Mouse (Mus musculus): Measurements from ENCODE around the gene Hhat. TPM values are rescaled to one million over a fixed set of nuclear protein-coding genes. Genes with fewer than 3 reads are reported as not detected.

The Hhat gene
- polyA plus RNA-seq, 1 experiment from 2014 or later, result 9.6 TPM

DNA sequence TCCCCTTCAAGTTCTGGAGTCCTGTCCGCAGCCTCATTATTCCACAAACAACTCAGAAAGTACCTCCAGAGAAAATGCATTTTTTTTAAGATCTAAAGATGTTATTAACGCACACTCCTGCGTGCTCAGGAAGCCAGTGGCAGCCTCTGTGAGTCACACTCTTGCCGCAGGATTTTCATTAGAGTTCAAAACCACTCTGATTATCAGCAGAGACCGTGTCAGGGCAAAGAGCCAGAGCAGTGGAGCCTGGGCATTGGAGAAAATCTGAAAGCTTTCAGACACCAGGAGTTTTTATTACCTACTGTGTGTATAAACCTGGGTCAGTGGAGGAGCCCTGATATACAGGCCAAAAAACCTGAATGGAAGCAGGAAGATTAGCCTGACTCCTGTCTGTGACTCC lies 292.8 kb downstream of the Hhat start:
- H3K4me1 ChIP-seq (ENCODE audit: control insufficient read depth, insufficient read depth, low read length), result peaks cover 6% of the 10 kb centered on the region; the same call in 1 of the 2 replicates
- no peaks in the 10 kb centered on the region for H3K9me3 ChIP-seq (ENCODE audit: control insufficient read depth, low read length)
- H3K27ac ChIP-seq (ENCODE audit: low read length), result no peak overlapping the region
- ATAC-seq, result no peak
- no peaks in the 10 kb centered on the region for H3K36me3 ChIP-seq (ENCODE audit: control insufficient read depth, insufficient read depth, low read length)
- H3K4me3 ChIP-seq (ENCODE audit: low read length), result no peak overlapping the region
- H3K27me3 ChIP-seq (replicated peaks; ENCODE audit: control insufficient read depth, insufficient read depth, low read length), result no peaks in the 10 kb centered on the region
- H3K4me2 ChIP-seq (ENCODE audit: low read depth, low read length), result no peak overlapping the region
- no peak overlapping the region for H3K9ac ChIP-seq (ENCODE audit: low read depth, low read length)
- WGBS, result 54% methylated on average over 5 of the region's 5 CpGs

DNA sequence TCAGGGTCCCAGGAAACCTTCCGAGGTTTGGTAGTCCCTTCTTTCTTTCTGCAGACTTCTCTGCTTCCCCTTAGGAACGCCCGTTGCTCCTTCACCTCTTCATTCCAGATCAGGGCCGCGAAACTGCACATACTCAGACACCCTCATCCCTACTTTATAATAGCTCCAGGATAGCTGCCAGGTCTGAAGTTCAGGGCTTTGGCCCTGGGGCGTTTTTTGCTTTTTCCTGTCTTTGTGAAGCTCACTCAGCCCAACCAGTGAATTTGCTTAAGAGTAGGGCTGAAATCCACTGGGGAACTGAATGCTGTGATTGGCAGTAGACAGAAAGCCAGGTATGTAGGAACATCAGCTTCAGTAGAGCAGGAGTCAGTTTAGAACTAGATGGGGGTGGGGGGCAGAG lies 293.5 kb downstream of the Hhat start:
- H3K9me3 ChIP-seq (ENCODE audit: control insufficient read depth, low read length), result no peaks in the 10 kb centered on the region
- H3K4me1 ChIP-seq (ENCODE audit: control insufficient read depth, insufficient read depth, low read length), result peaks cover 6% of the 10 kb centered on the region; the same call in 1 of the 2 replicates
- no peak overlapping the region for H3K4me2 ChIP-seq (ENCODE audit: low read depth, low read length)
- 56% methylated on average over 6 of the region's 6 CpGs for WGBS
- no peak overlapping the region for H3K4me3 ChIP-seq (ENCODE audit: low read length)
- H3K36me3 ChIP-seq (ENCODE audit: control insufficient read depth, insufficient read depth, low read length), result no peaks in the 10 kb centered on the region
- no peak overlapping the region for H3K9ac ChIP-seq (ENCODE audit: low read depth, low read length)
- H3K27me3 ChIP-seq (replicated peaks; ENCODE audit: control insufficient read depth, insufficient read depth, low read length), result no peaks in the 10 kb centered on the region
- H3K27ac ChIP-seq (ENCODE audit: low read length), result 0 out of 2 replicates have a peak overlapping the region, but pooled peaks have one; percentile 13
- ATAC-seq, result no peak

DNA sequence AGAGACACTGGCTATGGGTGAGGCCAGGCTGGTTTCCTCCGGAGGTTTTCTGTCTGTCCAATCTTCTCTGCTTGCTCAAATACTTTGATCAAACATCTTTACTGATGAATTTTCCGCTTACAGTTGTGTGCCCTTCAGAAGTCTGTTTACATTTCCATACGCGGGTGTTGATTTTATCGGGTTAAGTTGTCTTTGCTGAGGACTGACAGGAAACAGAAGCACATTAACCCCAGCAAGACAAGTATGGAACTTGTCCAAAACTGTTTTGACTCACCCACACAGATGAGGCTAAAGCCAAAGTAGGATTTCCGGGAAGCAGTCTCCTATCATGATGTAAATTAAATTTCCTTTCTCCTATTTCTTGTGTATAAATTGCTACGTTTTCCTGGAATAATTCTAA lies 294.3 kb downstream of the Hhat start:
- no peaks in the 10 kb centered on the region for H3K9me3 ChIP-seq (ENCODE audit: control insufficient read depth, low read length)
- no peak overlapping the region for H3K4me3 ChIP-seq (ENCODE audit: low read length)
- 23% methylated on average over 7 of the region's 7 CpGs for WGBS
- no peak overlapping the region for H3K4me2 ChIP-seq (ENCODE audit: low read depth, low read length)
- H3K27me3 ChIP-seq (replicated peaks; ENCODE audit: control insufficient read depth, insufficient read depth, low read length), result no peaks in the 10 kb centered on the region
- no peak overlapping the region for H3K27ac ChIP-seq (ENCODE audit: low read length)
- H3K9ac ChIP-seq (ENCODE audit: low read depth, low read length), result no peak overlapping the region
- H3K4me1 ChIP-seq (ENCODE audit: control insufficient read depth, insufficient read depth, low read length), result peaks cover 6% of the 10 kb centered on the region; the same call in 1 of the 2 replicates
- ATAC-seq, result no peak
- no peaks in the 10 kb centered on the region for H3K36me3 ChIP-seq (ENCODE audit: control insufficient read depth, insufficient read depth, low read length)

DNA sequence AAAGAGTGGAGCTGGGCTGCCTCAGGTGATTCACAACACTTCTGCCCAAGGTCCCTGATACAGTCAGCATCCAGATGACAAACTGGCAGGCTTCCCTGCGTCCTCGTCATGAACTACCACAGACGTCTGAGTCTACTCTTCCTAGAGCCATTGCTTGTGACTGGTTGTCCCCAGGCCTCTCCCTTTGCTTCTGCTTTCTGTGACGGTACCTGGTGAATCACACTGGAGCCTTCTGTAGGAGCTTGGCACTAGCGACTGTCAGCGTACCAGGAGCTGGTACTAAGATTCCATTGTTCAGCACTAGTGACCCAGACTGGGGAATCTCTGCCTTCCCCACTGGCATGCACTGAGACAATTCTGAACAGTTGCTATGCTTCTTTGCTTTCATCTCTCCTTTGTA lies 297.9 kb downstream of the Hhat start:
- Histone ChIP-seq H3K4me3 (ENCODE audit: low read length) (no peak overlapping the region), H3K4me1 (ENCODE audit: control insufficient read depth, insufficient read depth, low read length) (peaks cover 6% of the 10 kb centered on the region; the same call in 1 of the 2 replicates), H3K27me3 (replicated peaks; ENCODE audit: control insufficient read depth, insufficient read depth, low read length) (no peaks in the 10 kb centered on the region), H3K27ac (ENCODE audit: low read length) (no peak overlapping the region), H3K9ac (ENCODE audit: low read depth, low read length) (no peak overlapping the region), H3K36me3 (ENCODE audit: control insufficient read depth, insufficient read depth, low read length) (no peaks in the 10 kb centered on the region), H3K9me3 (ENCODE audit: control insufficient read depth, low read length) (no peaks in the 10 kb centered on the region), H3K4me2 (ENCODE audit: low read depth, low read length) (no peak overlapping the region)
- ATAC-seq, result no peak
- WGBS, result 89% methylated on average over 6 of the region's 6 CpGs

DNA sequence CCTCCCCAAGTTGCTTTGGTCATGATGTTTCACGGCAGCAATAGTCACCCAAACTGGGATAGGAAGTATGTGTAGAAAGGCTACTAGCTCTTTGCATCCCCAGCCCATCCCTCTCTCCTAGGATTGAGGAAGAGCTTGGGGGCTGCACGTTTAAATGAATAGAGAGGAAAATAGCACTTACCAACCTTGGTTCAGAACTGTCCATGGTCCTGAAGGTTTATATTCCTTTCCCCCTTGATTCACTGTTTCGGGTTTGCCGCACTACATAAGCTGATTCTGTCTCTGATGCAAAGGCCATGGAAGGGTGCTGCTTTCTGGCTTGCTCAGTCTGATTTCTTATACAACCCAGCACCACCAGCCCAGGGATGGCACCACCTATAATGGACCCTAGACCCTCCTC lies 298.7 kb downstream of the Hhat start:
- Histone ChIP-seq H3K4me2 (ENCODE audit: low read depth, low read length) (no peak overlapping the region), H3K9me3 (ENCODE audit: control insufficient read depth, low read length) (no peaks in the 10 kb centered on the region), H3K27me3 (replicated peaks; ENCODE audit: control insufficient read depth, insufficient read depth, low read length) (no peaks in the 10 kb centered on the region), H3K9ac (ENCODE audit: low read depth, low read length) (no peak overlapping the region), H3K27ac (ENCODE audit: low read length) (no peak overlapping the region), H3K4me3 (ENCODE audit: low read length) (no peak overlapping the region), H3K4me1 (ENCODE audit: control insufficient read depth, insufficient read depth, low read length) (no peaks in the 10 kb centered on the region; the same call in 1 of the 2 replicates), H3K36me3 (ENCODE audit: control insufficient read depth, insufficient read depth, low read length) (no peaks in the 10 kb centered on the region)
- WGBS, result 46% methylated on average over 4 of the region's 4 CpGs
- ATAC-seq, result no peak

DNA sequence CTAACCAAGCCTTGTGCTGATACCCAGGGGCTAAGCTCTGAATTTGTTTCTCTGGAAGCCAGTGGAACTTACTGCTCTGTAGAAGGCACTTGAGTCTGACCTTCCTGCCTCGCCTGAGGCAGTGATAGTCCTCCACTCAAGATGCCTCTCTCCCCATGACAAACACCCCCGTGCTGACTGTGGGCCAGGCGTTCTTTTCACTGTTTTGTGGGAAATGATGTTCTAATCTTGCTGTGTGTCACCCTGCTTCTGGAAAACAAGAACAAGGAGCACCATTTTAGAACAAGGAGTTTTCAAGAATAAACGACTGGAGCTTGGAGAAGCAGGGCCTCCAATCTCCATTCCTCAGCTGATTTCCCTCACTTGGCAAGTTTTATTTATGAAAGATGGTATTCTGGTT lies 307.3 kb downstream of the Hhat start:
- ATAC-seq, result no peak
- no peaks in the 10 kb centered on the region for H3K36me3 ChIP-seq (ENCODE audit: control insufficient read depth, insufficient read depth, low read length)

DNA sequence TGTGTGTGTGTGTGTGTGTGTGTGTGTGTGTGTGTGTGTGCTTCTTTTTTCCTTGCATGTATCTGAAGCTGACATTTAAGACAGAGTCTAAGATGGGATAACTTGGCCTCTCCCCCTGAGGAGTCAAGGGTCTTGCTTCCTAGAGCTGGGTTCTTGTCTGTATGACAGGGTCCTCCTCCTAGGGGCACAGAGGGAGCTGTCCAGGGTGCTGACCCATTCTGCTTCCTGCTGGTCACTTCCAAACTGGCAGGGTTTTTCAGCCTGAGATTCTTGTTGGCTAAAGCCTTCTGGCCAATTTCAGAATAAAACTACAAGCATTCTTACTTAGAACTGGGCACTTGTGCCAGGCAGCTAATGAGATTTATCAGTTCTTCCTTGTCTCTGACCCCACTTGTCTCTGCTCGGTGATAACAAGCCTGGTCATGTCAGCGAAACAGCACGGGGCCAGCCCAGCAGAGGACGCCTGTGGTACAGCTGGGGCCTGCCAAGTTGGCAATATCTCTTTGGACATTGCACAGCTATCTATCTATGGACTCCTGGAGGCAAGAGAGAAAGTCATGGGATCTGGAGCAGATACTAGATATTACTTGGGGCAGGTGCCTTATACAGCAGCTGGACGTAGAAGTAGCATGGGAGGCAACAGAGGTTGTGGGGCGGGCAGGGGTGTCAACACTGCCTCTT lies 313.4 kb downstream of the Hhat start:
- WGBS, result 65% methylated on average over 6 of the region's 6 CpGs
- Histone ChIP-seq H3K4me1 (ENCODE audit: control insufficient read depth, insufficient read depth, low read length) (no peaks in the 10 kb centered on the region), H3K9ac (ENCODE audit: low read depth, low read length) (no peak overlapping the region), H3K4me2 (ENCODE audit: low read depth, low read length) (no peak overlapping the region), H3K27me3 (replicated peaks; ENCODE audit: control insufficient read depth, insufficient read depth, low read length) (no peaks in the 10 kb centered on the region), H3K4me3 (ENCODE audit: low read length) (no peak overlapping the region), H3K27ac (ENCODE audit: low read length) (no peak overlapping the region), H3K9me3 (ENCODE audit: control insufficient read depth, low read length) (no peaks in the 10 kb centered on the region), H3K36me3 (ENCODE audit: control insufficient read depth, insufficient read depth, low read length) (no peaks in the 10 kb centered on the region)
- ATAC-seq, result peak; percentile 80

More for the DNA sequence above, 307.3 kb downstream of the Hhat start:
- Histone ChIP-seq H3K4me1 (ENCODE audit: control insufficient read depth, insufficient read depth, low read length) (no peaks in the 10 kb centered on the region), H3K4me2 (ENCODE audit: low read depth, low read length) (no peak overlapping the region), H3K27ac (ENCODE audit: low read length) (no peak overlapping the region), H3K9me3 (ENCODE audit: control insufficient read depth, low read length) (no peaks in the 10 kb centered on the region), H3K27me3 (replicated peaks; ENCODE audit: control insufficient read depth, insufficient read depth, low read length) (no peaks in the 10 kb centered on the region), H3K9ac (ENCODE audit: low read depth, low read length) (no peak overlapping the region), H3K4me3 (ENCODE audit: low read length) (no peak overlapping the region)
- 64% methylated on average over 4 of the region's 4 CpGs for WGBS

DNA sequence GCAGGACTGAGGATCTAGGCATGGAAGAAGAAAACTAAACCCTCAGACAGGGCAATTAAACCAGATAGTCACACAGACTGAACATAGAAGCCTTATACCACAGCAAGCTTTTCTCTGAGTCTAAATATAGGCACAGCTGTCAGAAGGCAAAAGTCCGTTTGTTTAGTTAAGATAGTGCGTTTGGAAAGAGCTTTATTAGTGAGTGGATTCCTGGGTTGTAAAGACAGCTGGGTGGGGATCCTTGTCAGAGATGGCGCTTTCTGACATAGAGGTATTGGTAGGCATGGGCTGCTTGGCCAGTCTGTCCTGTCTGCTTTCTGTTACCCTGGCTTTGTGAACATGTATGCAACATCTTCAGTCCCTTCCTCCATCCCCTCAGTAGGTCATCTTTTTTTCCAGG lies 314.0 kb downstream of the Hhat start:
- no peaks in the 10 kb centered on the region for H3K9me3 ChIP-seq (ENCODE audit: control insufficient read depth, low read length)
- H3K9ac ChIP-seq (ENCODE audit: low read depth, low read length), result no peak overlapping the region
- H3K27ac ChIP-seq (ENCODE audit: low read length), result no peak overlapping the region
- no peaks in the 10 kb centered on the region for H3K36me3 ChIP-seq (ENCODE audit: control insufficient read depth, insufficient read depth, low read length)
- 26% methylated on average over 3 of the region's 3 CpGs for WGBS
- H3K4me3 ChIP-seq (ENCODE audit: low read length), result no peak overlapping the region
- ATAC-seq, result peak; percentile 78
- no peaks in the 10 kb centered on the region for H3K4me1 ChIP-seq (ENCODE audit: control insufficient read depth, insufficient read depth, low read length)
- H3K4me2 ChIP-seq (ENCODE audit: low read depth, low read length), result no peak overlapping the region
- H3K27me3 ChIP-seq (replicated peaks; ENCODE audit: control insufficient read depth, insufficient read depth, low read length), result no peaks in the 10 kb centered on the region

DNA sequence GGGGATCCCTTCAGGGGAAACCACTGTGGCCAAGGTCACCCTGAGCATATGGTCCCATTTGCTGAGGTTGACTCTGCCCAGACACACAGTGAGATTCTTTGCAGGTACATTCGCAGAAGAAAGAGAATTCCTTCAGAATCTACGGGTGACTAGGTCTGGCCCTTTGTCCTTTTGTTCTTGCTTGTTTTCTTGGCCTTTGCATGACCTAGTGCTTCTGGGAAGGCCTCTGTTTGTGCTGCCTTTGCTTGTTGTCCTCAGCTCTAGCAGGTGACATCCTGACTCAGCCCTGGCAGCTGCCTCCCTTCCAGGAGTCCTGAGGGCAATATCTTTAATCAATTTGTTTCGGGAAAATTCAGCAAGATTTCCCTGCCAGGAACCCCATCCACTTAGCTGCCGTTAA lies 316.0 kb downstream of the Hhat start:
- Histone ChIP-seq H3K4me2 (ENCODE audit: low read depth, low read length) (no peak overlapping the region), H3K4me3 (ENCODE audit: low read length) (no peak overlapping the region), H3K4me1 (ENCODE audit: control insufficient read depth, insufficient read depth, low read length) (no peaks in the 10 kb centered on the region), H3K9me3 (ENCODE audit: control insufficient read depth, low read length) (no peaks in the 10 kb centered on the region), H3K9ac (ENCODE audit: low read depth, low read length) (no peak overlapping the region), H3K36me3 (ENCODE audit: control insufficient read depth, insufficient read depth, low read length) (no peaks in the 10 kb centered on the region), H3K27me3 (replicated peaks; ENCODE audit: control insufficient read depth, insufficient read depth, low read length) (no peaks in the 10 kb centered on the region), H3K27ac (ENCODE audit: low read length) (no peak overlapping the region)
- no peak for ATAC-seq
- WGBS, result 63% methylated on average over 4 of the region's 4 CpGs

DNA sequence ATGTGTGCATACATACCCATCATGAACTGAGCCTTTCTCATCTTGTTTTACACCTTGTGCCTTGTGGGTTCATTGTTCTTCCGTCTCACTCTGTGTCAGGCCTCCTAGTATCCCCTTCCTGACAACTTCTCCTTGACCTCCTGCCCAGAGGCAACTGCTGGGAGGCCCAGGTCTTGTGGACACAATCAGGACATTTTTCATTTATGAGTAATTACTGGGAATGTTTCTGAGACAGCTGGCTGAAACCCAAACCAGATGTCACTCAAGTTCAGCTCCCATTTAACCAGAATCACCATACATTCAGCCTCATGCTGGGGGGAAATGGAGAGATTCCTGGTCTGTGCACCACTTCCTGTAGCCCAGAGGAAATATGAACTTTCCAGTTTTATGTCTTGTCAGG lies 316.5 kb downstream of the Hhat start:
- no peak overlapping the region for H3K4me2 ChIP-seq (ENCODE audit: low read depth, low read length)
- H3K27me3 ChIP-seq (replicated peaks; ENCODE audit: control insufficient read depth, insufficient read depth, low read length), result no peaks in the 10 kb centered on the region
- H3K36me3 ChIP-seq (ENCODE audit: control insufficient read depth, insufficient read depth, low read length), result no peaks in the 10 kb centered on the region
- H3K9ac ChIP-seq (ENCODE audit: low read depth, low read length), result no peak overlapping the region
- no peak overlapping the region for H3K4me3 ChIP-seq (ENCODE audit: low read length)
- no peaks in the 10 kb centered on the region for H3K4me1 ChIP-seq (ENCODE audit: control insufficient read depth, insufficient read depth, low read length)
- 42% methylated on average over 1 of the region's 1 CpGs for WGBS
- ATAC-seq, result no peak
- H3K9me3 ChIP-seq (ENCODE audit: control insufficient read depth, low read length), result no peaks in the 10 kb centered on the region
- H3K27ac ChIP-seq (ENCODE audit: low read length), result no peak overlapping the region
